Mouse (Mus musculus) olfactory bulb, adult 2 months (tissue): ENCODE results near the gene Galnt18. TPM values are rescaled to one million over a fixed set of nuclear protein-coding genes. Genes with fewer than 3 reads are reported as not detected.
A peak's percentile ranks its signal among the peaks of the same experiment; 100 is the strongest.

Experiments
- H3K27ac ChIP-seq: fragments of 200-500 bp; 2 replicates; pipeline ENCODE4 v1.5.1; 2012; ENCODE audit warnings: low read depth, low read length; ENCODE audit not compliant: insufficient read depth
- H3K4me1 ChIP-seq: fragments of 200-500 bp; 2 replicates; pipeline ENCODE4 v1.6.1; 2012; ENCODE audit warnings: low read length; ENCODE audit not compliant: control insufficient read depth, insufficient read depth
- H3K4me3 ChIP-seq: fragments of 200-500 bp; 2 replicates; pipeline ENCODE4 v1.5.1; 2012; ENCODE audit warnings: mild to moderate bottlenecking, low read depth, low read length, moderate library complexity; ENCODE audit not compliant: insufficient read depth
- CTCF ChIP-seq: fragments of 200-500 bp; IDR thresholded peaks from 2 replicates; pipeline ENCODE4 v1.5.1; 2012; ENCODE audit warnings: low read depth, mild to moderate bottlenecking, low read length, moderate library complexity; ENCODE audit not compliant: insufficient read depth
- POLR2A ChIP-seq: fragments of 200-500 bp; IDR thresholded peaks from 2 replicates; pipeline ENCODE4 v1.6.1; 2012; ENCODE audit warnings: mild to moderate bottlenecking, low read depth, low read length, moderate library complexity; ENCODE audit not compliant: insufficient read depth
- WGBS: fragments of 180-500 bp; shearing (Covaris S2); methylation state at CpG from one replicate; pipeline ENCODE4 v1.1.7; 2018; 5-methylcytosine and 5-hydroxymethylcytosine counted together
- polyA plus RNA-seq: library from polyadenylated mRNA; stranded (reverse); fragments of >200 nt; gene quantifications from 2 replicates; pipeline ENCODE4 v1.2.4, GENCODE M21; 2012; ENCODE audit warnings: low replicate concordance; ENCODE audit not compliant: missing spikeins, insufficient read depth, insufficient read length

The Galnt18 gene
- polyA plus RNA-seq, 1 experiment: not detected

DNA sequence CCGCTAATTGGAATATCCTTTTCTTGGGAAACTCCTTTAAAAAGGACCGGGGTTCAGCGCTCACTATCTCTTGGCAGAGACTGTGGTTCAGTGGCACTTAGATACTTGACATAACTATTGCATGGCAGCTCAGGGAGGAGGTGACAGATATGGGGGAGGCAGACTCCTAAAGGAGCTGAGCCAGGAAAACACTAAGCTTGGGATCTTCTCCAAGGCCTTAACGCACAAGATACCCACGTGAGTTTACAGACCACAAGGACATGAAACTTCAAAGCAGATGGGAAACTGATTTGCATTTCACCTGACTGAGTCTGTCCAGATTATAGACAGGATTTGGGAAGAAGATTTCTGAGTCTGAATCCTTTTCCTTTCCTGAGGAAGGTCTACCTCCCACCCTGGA is 141.3 kb downstream of the Galnt18 start:
- 57% methylated on average over 5 of the region's 5 CpGs for WGBS
- Histone ChIP-seq H3K4me1 (peaks cover 3% of the 10 kb centered on the region; the same call in 1 of the 2 replicates), H3K27ac (no peak overlapping the region), H3K4me3 (no peak overlapping the region)
- TF ChIP-seq CTCF (no peak), POLR2A (no peak)

DNA sequence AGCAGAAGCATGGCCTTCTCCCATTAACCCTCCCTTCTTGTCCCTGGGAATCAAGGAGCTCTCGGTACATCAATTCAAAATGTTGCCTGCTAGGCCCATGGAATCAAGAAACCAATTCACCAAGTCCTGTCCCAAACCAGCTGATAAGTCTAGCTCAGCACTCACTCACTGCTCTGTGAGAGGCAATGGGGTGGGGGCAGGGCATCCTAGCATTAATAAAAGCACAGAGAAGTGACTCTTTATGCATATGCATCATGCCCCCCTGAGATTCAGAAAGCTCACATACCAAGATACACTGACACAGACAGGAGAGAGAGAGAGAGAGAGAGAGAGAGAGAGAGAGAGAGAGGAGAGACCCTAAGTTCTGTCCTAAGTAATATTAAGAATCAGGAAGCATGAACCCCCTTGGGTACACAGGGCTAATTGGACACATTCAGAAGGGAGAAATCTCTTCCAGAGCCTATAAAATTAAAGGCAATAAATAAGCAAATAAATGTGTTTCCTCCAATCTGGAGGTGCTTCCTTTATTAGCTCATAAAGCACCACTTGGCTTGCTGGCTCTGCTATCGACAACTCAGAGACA is 141.8 kb downstream of the Galnt18 start:
- H3K27ac ChIP-seq: no peak overlapping the region
- TF ChIP-seq POLR2A (no peak), CTCF (no peak)
- H3K4me1 ChIP-seq: peaks cover 6% of the 10 kb centered on the region
- H3K4me3 ChIP-seq: no peak overlapping the region
- 79% methylated on average over 2 of the region's 2 CpGs for WGBS

DNA sequence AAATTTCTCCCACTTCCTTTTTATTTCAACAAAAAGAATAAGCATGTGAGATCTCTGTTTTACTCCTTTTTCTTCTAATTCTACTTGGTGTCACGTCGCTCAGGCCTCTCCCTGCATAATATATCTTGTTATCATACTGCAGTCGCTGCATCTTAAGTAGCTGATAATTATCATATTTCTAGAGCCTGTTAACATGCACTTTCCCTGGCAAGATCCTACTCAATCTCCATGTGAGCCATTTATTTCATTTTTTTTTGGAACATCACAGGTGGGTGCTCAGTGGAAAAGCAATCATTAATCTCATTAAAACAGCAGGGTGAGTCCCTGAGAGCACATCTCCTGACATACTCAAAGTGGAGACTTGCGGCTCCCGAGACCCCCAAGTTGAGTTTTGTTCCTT is 143.3 kb downstream of the Galnt18 start:
- H3K4me3 ChIP-seq: no peak overlapping the region
- peaks cover 6% of the 10 kb centered on the region for H3K4me1 ChIP-seq
- TF ChIP-seq POLR2A (no peak), CTCF (no peak)
- no peak overlapping the region for H3K27ac ChIP-seq
- 79% methylated on average over 5 of the region's 5 CpGs for WGBS

DNA sequence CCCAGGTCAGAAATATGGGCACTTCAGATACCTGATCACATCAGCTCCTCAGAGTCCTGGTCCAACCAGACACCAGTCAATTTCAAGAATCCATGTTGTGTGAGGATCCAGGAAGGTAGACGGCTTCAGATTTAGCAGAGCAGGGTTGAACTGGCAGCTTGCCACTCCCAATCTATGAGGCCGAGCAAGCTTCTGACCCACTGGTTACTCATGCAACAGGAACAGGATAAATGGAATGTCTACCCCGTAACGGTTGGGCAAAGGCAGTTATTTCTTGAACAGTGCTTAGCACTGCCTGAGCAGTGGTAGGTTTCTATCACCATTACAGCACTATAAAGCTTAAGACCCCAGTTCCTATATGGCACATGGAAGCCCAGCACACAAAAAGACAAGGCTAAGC is 148.5 kb downstream of the Galnt18 start:
- no peak overlapping the region for H3K27ac ChIP-seq
- no peak overlapping the region for H3K4me3 ChIP-seq
- peaks cover 3% of the 10 kb centered on the region for H3K4me1 ChIP-seq
- 72% methylated on average over 4 of the region's 4 CpGs for WGBS
- TF ChIP-seq CTCF (no peak), POLR2A (no peak)

DNA sequence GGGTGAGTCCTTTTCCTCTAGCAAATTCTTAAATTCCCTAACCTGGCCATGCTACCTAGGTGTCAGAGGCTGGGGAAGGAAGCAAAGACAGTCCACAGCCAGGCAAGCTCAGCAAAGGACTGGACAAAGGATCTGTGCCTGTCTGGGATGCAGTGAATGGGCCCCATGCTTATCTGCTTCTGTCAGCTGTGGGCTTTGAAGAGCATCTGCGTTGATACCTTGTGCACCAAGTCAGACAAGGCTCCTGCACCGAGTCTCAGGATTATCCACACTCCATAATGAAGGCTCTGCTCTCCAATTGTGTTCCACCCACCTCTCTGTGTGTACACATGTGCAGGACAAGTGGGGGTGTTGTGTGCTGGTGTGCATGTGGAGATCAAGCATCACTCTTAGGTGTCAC is 153.5 kb downstream of the Galnt18 start:
- H3K4me1 ChIP-seq: no peaks in the 10 kb centered on the region
- TF ChIP-seq CTCF: no peak
- no peak for TF ChIP-seq POLR2A
- no peak overlapping the region for H3K4me3 ChIP-seq
- no peak overlapping the region for H3K27ac ChIP-seq
- 68% methylated on average over 2 of the region's 2 CpGs for WGBS

DNA sequence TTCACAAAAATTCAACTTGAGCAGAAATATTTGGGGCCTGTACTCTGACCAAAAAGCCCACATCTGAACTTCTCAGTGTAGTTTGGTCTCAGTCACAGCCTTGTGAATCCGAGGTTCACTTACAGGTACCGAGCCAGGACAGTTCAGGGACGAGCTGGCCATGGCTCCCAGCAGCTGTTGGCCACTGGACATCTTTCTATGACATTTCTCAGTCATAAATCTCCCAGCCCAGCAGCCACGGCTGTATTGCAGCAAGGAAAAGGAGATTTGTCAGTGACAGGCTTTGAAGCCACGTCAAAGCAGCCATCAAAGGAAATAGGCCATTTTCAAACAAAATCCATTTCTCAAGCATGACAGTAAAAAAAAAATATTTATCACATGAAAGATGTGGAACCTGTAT is 154.0 kb downstream of the Galnt18 start:
- H3K27ac ChIP-seq: no peak overlapping the region
- 95% methylated on average over 5 of the region's 5 CpGs for WGBS
- TF ChIP-seq POLR2A (no peak), CTCF (no peak)
- no peak overlapping the region for H3K4me3 ChIP-seq
- H3K4me1 ChIP-seq: peaks cover 2% of the 10 kb centered on the region; the same call in 1 of the 2 replicates

DNA sequence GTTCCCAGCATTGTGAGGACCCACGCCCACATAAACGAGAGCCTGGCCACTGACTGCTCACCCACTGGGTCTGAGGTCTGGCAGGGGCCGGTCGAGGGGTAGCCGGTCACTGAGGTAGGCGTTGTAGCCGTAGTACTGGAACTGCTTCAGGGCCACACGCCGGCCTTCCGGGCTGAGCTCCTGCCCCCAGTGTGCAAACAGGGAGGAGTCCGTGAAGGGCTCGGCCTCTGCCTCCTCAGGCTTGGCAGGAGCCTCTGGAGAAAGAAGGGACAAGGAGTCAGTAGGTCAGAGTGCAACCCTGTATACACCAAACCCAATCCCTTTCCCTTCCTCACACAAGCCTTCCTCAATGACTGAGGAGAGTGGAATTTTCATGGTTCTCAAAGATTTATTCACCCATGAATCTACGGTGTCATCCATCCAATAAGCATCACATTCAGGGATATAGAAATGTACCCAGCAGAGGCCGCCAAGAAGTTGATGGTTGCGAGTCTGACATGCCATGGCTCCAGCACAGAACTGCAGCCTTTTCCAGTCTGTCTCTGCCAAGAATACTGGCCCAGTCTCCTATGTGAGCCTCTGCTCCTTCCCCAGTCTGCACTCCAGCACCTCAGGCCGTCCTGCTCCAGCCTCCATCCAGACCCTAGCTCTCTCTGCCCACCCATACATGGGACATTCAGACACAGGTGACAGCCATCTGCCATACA is 163.4 kb downstream of the Galnt18 start:
- peaks cover 10% of the 10 kb centered on the region; the same call in 1 of the 2 replicates for H3K4me1 ChIP-seq
- H3K4me3 ChIP-seq: no peak overlapping the region
- 61% methylated on average over 16 of the region's 16 CpGs for WGBS
- TF ChIP-seq POLR2A (no peak), CTCF (no peak)
- H3K27ac ChIP-seq: no peak overlapping the region

DNA sequence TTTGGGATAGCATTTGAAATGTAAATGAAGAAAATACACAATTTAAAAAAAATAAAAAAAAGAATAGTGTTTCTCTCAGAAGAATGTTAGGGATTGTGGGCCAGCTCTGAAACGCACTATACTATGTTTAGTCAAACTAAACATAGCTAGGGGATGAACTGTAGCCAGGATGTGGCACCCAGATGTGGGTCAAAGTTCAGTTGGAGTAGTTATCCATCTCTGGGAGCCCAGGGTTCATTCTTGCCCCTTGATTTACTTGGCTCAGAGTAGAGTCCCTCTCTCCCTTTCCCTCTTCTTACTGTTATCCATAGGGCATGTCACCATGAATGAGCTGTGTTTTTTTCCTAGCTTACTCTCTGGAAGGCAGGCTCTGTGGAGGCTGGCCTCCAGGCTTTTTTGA is 165.3 kb downstream of the Galnt18 start:
- no peak for TF ChIP-seq CTCF
- WGBS: 75% methylated on average over 1 of the region's 1 CpGs
- Histone ChIP-seq H3K27ac (no peak overlapping the region), H3K4me3 (no peak overlapping the region), H3K4me1 (peaks cover 8% of the 10 kb centered on the region; the same call in 1 of the 2 replicates)

DNA sequence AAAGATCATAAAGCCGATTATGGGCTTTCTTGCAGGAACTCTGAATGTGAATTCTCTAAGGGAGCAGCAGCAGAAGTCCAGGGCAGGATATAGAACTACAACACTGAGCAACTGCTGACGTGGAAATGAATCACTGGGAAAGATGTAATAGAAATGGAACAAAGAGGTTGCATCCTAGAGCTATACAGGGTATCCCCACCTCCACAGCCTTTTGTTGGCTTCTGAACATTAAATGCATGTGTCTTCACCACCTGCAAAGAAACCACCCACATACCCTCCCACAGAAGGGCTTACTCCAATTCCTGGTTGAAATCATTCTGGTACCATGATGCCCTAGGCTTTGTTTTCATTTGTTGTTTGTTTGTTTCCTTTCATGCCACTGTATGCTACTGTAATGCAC is 172.3 kb downstream of the Galnt18 start:
- 55% methylated on average over 2 of the region's 2 CpGs for WGBS
- Histone ChIP-seq H3K4me1 (peaks cover 3% of the 10 kb centered on the region; the same call in 1 of the 2 replicates), H3K27ac (peak overlapping the region; percentile 80), H3K4me3 (no peak overlapping the region)
- TF ChIP-seq CTCF (no peak), POLR2A (no peak)

DNA sequence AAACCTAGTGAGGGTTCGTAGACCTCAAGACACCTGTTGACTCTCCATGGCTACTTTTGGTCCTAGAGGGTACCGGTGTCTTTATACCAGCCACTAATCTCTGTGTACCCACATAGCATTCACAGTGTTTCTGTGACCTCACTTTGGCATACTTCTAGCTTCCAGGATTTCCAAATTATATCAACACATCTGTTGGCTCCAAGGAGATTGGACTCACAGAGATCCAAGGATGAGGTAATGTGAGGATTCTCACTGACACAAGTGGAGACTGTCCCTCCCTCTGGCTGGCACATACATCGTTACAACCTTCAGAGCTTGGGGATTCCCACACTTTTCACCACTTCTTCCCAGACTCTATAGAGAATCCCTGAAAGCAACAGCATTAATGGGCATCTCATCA is 173.7 kb downstream of the Galnt18 start:
- TF ChIP-seq CTCF: no peak
- no peak for TF ChIP-seq POLR2A
- Histone ChIP-seq H3K27ac (no peak overlapping the region), H3K4me1 (peaks cover 5% of the 10 kb centered on the region; the same call in 1 of the 2 replicates), H3K4me3 (no peak overlapping the region)
- WGBS: 87% methylated on average over 3 of the region's 3 CpGs
